Mouse (Mus musculus) inflammation-experienced regulatory T-cells (primary cell): ENCODE results near the gene 4930447C04Rik. TPM values are rescaled to one million over a fixed set of nuclear protein-coding genes. Genes with fewer than 3 reads are reported as not detected.

Experiments used
- polyA plus RNA-seq, 2 experiments: library from polyadenylated mRNA; unstranded; fragments of 100-300 nt; shearing (Covaris generic); gene quantifications; one replicate each; pipeline ENCODE4 v1.2.1; 2017

4930447C04Rik gene
- 1 to 10 TPM in 1 of 2 experiments, under 1 TPM in 1; 0.43 to 1.8 TPM for polyA plus RNA-seq

GRCm38 (mm10) chr12:72940071-72940821, at the start of gene 4930447C04Rik:
4930447C04Rik (minus strand) TSS chr12:72940774.

GRCm38 (mm10) chr12:72939616-72940015, 958 bp downstream of the 4930447C04Rik start, which contains the start of gene Six6:
Six6 (plus strand) TSS chr12:72939892.

Other genes starting within 250 kb of the 4930447C04Rik start
- 10 to 100 TPM; 63.0 to 72.1 TPM for gene Ppm1a, start 183.3 kb downstream of the 4930447C04Rik start, polyA plus RNA-seq
- not detected for gene Six6, start 882 bp downstream of the 4930447C04Rik start, polyA plus RNA-seq
- gene Six1, start 113.1 kb upstream of the 4930447C04Rik start, polyA plus RNA-seq: under 1 TPM; 0.22 to 0.72 TPM
- 1 to 10 TPM in 1 of 2 experiments, under 1 TPM in 1; 0.61 to 1.3 TPM for gene Six4, start 172.7 kb upstream of the 4930447C04Rik start, polyA plus RNA-seq
- gene Mnat1, start 182.9 kb upstream of the 4930447C04Rik start, polyA plus RNA-seq: 10 to 100 TPM; 29.6 to 30.0 TPM